Mouse (Mus musculus): ENCODE measurements at regions not wholly inside any gene's neighbourhood (a gene's known extent, or its start where the extent isn't known, plus 50 kb on each side); places are given as distances from the start of the nearest gene placed in this dataset.
A peak's percentile ranks its signal among the peaks of the same experiment; 100 is the strongest.

DNA sequence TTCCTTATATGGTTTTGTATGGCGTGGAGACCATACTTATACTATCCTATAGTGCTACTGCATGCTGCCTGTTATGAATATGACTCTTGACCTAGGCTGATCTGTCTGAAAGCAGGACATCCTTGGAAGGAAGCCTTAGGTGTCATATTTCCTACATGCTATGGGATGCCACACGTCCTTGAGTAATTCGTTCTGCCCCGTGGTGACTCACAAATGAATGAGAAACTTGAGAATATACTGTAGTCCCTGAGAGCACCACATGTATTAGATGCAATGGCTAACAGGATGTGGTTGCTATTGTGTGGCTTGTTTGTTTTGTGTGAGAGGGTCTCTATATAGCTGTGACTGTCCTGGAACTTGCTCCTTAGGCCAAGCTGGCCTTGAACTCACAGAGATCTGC is 57.2 kb upstream of the Adgrg6 start:
- DNase-seq (ENCODE audit: low spot score in 2 of 2): no peak

DNA sequence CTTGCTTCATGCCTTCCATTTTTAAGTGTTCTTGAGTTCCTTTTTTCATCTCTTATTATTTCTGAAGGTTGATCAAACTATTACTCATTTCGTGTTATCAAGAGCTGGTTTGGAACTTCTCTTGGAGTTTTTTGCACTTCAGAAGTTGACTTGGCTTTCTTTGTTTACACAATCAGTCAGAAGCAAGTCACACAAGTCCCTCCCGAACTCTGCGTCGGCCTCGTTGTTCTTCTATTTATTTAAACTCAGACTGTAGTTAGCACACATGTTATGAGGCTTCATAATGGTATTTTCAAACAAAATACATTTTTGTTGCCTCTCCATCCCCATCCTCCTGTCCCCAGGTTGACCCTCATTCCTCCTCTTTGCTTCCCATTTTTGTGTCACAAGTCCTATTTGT is 55.6 kb upstream of the Adgrg6 start:
- DNase-seq (ENCODE audit: low spot score in 2 of 2): no peak

DNA sequence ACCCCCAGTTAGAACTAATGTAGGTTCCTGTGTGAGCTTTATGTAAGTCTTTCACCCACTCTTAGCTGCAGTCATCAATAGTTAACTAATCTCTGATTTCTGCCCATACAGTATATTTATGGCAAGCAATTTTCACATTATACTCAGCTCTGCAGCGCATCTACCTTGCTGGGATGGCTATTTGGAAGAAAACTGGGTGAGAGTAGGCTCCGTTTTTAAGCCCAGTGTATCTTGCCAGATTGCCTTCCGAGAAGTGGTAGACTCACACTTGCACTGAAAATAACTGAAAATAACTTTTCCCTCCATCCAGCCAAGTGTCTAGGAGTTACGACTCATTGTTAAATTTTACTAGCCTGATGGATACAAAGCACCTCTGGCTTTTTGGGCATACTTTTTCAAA is 54.6 kb upstream of the Adgrg6 start:
- DNase-seq (ENCODE audit: low spot score in 2 of 2): peak in 1 of 2 experiments; percentile 40
